Mouse (Mus musculus): ENCODE data around the gene Limd1. TPM values are rescaled to one million over a fixed set of nuclear protein-coding genes. Genes with fewer than 3 reads are reported as not detected.
A peak's percentile ranks its signal among the peaks of the same experiment; 100 is the strongest.
"Not testable (repeated sequence)": the region's sequence is repeated elsewhere in the genome, so short reads cannot be mapped to it uniquely, and the experiment has no call there.

Gene Limd1
- 1 to 10 TPM; 6.4 to 6.5 TPM for total RNA-seq (2021)

- DNase-seq (ENCODE audit: extremely low spot score in 1 of 2, low spot score in 1 of 2) = peak in 1 of 2 experiments; percentile 21
Observed at GRCm38 (mm10) chr9:123478586-123479195, at the start of gene Limd1. Gene Limd1 (plus strand): TSS chr9:123478706.

DNA sequence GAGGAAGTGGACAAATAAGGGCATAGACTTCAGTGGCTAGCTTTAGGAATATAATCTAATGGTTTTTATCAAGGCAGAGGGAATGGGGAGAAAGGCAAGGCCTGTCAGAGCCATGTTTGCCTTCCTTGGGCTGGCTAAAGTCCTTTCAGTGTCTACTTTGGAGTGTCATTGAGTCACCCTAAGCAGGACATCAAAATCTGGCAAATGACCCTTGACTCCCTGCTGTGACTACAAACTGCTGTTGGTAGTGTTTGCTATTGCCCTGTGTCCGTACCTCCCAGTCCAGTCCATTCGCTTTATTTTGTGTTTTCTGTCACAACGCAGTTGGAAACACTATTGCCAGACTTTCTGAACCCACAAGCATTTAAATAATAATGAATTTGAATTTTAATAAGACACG lies 48.6 kb upstream of the Limd1 start:
- DNase-seq (ENCODE audit: extremely low spot score in 1 of 2, low spot score in 1 of 2) = no peak

DNA sequence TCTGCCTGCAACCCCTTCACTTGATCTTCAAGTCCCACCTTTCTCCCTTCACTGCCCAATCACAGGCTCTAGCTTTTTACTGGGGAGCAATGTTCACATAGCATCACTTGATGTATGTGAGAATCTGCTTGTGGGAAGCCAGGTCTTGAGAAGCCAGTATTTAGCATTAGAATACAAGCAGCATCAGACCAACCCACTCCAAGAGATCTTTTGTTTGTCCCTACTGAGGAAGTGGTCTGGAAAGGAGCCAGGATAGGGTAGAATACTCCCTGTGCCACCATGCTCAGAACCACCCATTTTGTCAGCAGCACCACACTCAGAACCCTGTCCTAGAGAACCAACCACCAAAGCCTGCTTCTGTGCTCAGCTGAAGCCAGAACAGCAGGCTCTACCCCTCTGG lies 47.5 kb upstream of the Limd1 start:
- DNase-seq (ENCODE audit: extremely low spot score in 1 of 2, low spot score in 1 of 2) = no peak

DNA sequence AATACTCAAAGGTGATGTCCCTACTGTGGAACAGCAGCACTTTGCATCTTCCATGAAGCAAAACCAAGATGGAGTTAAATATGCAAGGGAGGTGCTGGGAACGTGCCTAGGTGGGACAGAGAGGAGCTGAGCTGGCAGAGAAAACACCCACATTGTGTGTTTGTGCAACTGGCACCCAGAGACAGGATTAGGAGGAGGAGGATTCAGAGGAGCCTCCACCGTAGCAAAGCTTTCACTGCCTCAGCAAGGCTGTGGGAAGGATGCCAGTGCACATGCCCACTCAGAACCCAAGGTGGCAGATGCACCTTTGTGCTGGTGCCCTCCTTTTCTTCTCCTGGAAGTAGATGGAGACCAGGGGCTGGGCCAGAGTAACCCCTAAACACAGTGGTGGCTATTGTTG lies 40.3 kb upstream of the Limd1 start:
- no peak for DNase-seq (ENCODE audit: extremely low spot score in 1 of 2, low spot score in 1 of 2)

DNA sequence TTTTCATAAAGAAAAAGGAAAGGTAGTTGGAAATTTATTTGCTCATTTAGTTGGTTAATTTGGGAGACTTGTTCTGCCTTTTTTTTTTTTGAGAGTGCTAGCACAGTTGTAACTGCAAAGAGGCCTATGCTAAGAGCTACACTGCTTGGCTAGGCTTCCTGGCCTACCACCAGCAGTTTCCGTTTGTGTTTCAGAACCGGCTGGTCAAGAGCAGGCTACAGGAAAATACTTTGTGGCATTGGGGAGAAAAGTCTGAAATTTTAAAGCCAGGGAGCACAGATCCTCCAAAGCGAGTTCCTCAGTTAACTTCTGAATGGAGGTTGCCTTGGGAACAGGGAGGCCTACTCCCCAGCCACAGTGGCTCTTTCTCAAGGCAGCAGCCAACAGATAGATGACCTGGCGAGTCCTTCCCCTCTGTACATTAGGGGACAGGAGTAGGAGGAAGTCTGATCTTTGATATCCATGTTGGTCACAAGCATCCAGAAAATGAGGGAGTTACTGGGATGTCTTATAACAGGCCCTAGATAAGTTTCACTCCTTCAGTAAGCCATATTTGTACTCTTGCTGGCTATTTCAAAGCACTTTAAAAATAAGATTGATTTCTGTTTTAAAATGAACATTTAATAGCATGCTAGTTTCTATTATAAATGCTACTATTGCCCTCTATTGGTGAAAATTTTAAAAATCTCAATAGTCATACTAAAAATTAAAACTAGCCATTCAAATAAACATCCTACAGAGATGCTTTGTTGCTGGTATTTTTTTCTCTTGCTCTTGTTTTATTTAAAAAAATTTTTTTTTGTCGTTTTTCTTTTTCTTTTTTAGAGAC lies 38.1 kb upstream of the Limd1 start:
- no peak for DNase-seq (ENCODE audit: extremely low spot score in 1 of 2, low spot score in 1 of 2)

- not testable (repeated sequence) for DNase-seq (ENCODE audit: extremely low spot score in 1 of 2, low spot score in 1 of 2)
Observed at GRCm38 (mm10) chr9:123447101-123447500, 31.4 kb upstream of the Limd1 start.

DNA sequence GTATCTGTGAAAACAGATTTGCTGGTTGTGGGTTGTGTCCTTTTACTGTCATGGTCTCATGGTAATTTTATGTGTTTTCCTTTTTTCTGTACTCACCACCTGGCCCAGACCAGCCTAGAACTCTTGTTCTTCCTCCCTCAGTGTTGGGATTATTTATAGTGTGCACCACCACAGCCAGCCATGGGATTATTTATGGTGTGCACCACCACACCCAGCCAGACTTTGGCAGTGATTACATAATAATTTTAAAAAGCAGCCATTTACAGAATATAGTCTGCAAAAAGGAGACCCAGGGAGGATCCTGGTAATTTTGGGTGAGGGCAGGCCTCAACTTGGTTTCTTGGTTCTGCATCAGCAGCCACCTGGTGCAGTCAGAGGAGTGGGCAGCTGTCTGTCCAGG lies 29.9 kb upstream of the Limd1 start:
- no peak for DNase-seq (ENCODE audit: extremely low spot score in 1 of 2, low spot score in 1 of 2)

DNA sequence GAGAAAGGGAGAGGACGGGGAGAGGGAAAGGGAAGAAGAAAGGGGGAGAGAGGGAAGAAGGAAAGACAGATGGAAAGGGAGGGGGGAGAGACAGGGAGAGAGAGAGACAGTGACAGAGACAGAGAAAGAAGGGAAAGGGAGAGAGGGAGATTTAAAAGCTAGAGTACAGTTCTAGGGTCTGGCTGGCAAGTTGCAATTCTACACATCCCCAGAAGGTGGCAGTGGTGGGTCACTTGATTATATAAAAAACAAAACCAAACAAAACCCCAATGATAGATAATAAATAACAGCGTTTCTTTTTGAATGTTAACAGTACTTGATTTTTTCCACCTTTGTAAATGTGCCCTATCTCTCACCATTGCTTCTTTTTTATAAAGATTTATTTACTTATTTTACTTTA lies 28.3 kb upstream of the Limd1 start:
- DNase-seq (ENCODE audit: extremely low spot score in 1 of 2, low spot score in 1 of 2) = peak; percentile 50 to 80

DNA sequence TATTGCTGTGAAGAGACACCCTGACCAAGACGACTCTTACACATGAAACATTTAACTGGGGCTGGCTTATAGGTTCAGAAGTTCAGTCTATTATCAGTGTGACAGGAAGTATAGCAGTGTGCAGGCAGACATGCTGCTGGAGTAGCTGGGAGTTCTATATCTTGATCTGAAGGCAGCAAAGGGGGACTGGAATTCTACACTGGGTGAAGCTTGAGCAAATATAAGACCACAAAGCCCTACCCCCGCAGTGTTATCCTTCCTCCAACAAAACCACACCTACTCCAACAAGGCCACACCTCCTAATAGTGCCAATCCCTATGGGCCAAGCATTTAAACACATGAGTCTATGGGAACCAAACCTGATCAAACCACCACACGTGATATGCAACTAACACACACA lies 26.7 kb upstream of the Limd1 start:
- no peak for DNase-seq (ENCODE audit: extremely low spot score in 1 of 2, low spot score in 1 of 2)

GRCm38 (mm10) chr9:123456634-123457602 lies 21.6 kb upstream of the Limd1 start:
- no peak for DNase-seq (ENCODE audit: extremely low spot score in 1 of 2, low spot score in 1 of 2)

DNA sequence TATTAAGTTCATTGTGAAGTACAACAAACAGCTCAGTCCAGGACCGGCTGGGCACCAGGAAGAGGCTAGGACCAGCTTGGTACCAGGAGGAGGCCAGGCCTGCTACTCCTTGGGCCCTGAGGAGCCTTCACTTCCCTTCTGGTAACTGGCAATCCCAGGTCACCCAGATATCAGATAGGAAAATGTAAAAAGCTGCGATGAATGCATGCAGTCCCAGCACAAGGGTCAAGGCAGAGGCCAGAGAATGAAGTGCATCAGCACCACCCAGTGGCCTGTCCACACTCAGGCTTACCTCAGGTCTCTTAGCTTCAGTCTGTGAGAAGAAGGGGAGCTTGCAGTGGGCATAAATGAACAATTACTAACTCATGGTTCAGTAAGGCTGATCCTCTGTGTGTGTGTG lies 20.9 kb upstream of the Limd1 start:
- DNase-seq (ENCODE audit: extremely low spot score in 1 of 2, low spot score in 1 of 2) = no peak

GRCm38 (mm10) chr9:123467141-123467620 lies 11.3 kb upstream of the Limd1 start:
- no peak for DNase-seq (ENCODE audit: extremely low spot score in 1 of 2, low spot score in 1 of 2)

DNA sequence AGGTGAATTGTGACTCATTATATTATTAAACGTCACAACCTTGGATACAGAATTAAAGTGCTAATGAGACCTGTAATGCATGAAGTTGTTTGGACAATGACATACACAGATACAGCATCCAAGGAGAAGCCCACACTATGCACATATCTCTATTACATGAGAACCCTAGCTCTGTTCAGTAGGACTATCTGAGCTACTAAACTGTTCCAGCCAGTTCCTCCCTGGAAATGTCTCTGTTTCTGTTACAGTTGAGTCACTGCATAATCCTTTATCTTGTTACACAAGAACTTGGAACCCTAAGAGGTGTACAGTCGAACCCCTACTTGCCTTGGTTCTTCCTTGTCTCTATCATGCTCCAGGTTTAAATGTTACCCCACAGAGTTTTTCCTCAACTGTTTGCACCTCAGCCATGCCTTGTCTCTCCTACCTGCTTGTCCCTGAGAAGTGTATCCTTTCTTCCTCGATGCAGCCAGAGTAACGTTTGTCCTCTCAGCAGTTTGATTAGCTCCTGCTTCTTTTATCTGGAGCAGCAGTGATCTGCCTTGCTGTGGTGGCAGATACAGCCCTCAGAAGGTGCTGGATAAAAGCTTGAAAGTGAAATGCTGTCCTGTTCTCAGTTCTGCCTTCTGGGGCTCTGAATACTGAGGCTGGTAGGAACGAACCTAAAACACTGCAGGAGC lies 10.0 kb upstream of the Limd1 start:
- DNase-seq (ENCODE audit: extremely low spot score in 1 of 2, low spot score in 1 of 2) = no peak

GRCm38 (mm10) chr9:123469087-123469486 lies 9.4 kb upstream of the Limd1 start:
- DNase-seq (ENCODE audit: extremely low spot score in 1 of 2, low spot score in 1 of 2) = no peak

GRCm38 (mm10) chr9:123473377-123473776 lies 5.1 kb upstream of the Limd1 start:
- no peak for DNase-seq (ENCODE audit: extremely low spot score in 1 of 2, low spot score in 1 of 2)

GRCm38 (mm10) chr9:123475569-123475968 lies 2.9 kb upstream of the Limd1 start:
- no peak for DNase-seq (ENCODE audit: extremely low spot score in 1 of 2, low spot score in 1 of 2)

DNA sequence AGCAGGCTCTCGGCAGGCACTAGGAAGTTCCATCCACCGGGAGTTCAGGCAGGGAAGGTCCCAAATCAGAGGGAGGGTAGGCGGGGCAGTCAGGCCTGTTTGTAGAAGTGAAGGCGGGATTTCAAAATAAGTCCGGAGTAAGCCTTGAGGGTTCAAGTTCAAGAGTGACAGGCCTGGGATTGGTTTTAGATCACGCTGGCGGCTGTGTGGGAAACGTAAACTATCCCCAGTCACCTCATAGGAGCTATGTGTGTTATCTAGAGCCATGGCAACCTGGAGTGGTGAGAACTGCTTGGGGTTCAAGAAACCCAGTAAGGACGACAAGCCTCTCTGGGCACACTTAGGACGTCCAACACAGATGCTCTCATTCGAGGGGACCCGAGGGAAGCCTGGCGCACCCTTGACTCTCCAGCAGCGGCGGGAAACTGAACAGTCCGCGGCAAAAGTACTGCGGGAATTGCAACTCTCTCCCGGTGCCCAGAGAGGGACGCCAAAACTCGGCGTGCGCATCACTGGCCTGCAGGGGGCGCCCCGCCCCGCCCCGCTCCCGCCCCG lies 398 bp upstream of the Limd1 start:
- peak in 1 of 2 experiments; percentile 48 for DNase-seq (ENCODE audit: extremely low spot score in 1 of 2, low spot score in 1 of 2)

GRCm38 (mm10) chr9:123479196-123479669 lies 727 bp downstream of the Limd1 start:
- no peak for DNase-seq (ENCODE audit: extremely low spot score in 1 of 2, low spot score in 1 of 2)

- DNase-seq (ENCODE audit: extremely low spot score in 1 of 2, low spot score in 1 of 2) = no peak
Observed at GRCm38 (mm10) chr9:123479876-123480252, 1.4 kb downstream of the Limd1 start.
